Mouse (Mus musculus): Measurements from ENCODE around the gene Ncaph2. TPM values are rescaled to one million over a fixed set of nuclear protein-coding genes. Genes with fewer than 3 reads are reported as not detected.

Gene Ncaph2
- polyA plus RNA-seq, 1 experiment from 2014 or later = 186 TPM

DNA sequence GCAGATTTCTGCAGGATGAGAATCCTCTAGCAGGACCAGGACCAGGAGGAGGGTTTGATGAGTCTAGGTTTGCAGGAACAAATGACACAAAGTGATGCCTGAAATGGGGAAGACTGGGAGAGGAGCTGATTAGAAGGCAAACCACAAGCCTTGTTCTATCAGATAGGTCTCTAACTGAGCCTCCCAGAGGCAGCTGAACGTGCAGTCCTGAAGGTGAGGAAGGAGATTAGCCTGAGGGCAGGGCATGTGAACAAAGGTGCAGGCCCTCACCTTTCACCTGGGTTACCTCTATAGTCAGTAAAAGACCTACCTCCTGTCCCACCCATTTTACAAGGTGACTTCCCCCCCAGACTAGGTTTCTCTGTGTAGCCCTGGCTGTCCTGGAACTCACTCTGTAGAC is 44.2 kb downstream of the Ncaph2 start:
- no peaks in the 10 kb centered on the region for H3K9me3 ChIP-seq
- H3K27me3 ChIP-seq = no peaks in the 10 kb centered on the region
- WGBS = 65% methylated on average over 1 of the region's 1 CpGs
- no peaks in the 10 kb centered on the region for H3K36me3 ChIP-seq (replicated peaks)
- H3K4me3 ChIP-seq (replicated peaks) = no peak overlapping the region
- no peak overlapping the region for H3K9ac ChIP-seq
- H3K4me2 ChIP-seq = no peak overlapping the region
- H3K27ac ChIP-seq = no peak overlapping the region
- no peak for ATAC-seq (ENCODE audit: low FRiP score)
- no peaks in the 10 kb centered on the region for H3K4me1 ChIP-seq

DNA sequence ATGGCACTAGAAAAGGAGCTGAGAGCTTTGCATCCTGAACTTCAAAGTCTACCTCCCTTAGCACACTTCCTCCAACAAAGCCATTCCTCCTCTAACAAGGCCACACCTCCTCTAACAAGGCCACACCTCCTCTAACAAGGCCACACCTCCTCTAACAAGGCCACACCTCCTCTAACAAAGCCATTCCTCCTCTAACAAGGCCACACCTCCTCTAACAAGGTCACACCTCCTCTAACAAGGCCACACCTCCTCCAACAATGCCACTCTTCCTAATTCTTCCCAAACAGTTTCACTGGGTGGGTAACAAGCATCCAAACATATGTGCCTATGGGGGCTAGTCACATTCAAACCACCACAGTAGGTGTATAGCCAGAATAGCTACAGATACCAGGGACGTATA is 47.0 kb downstream of the Ncaph2 start:
- 88% methylated on average over 1 of the region's 1 CpGs for WGBS
- H3K27me3 ChIP-seq = no peaks in the 10 kb centered on the region
- H3K9ac ChIP-seq = no peak overlapping the region
- H3K9me3 ChIP-seq = no peaks in the 10 kb centered on the region
- no peak overlapping the region for H3K27ac ChIP-seq
- H3K4me2 ChIP-seq = no peak overlapping the region
- H3K4me1 ChIP-seq = no peaks in the 10 kb centered on the region
- H3K36me3 ChIP-seq (replicated peaks) = no peaks in the 10 kb centered on the region
- no peak overlapping the region for H3K4me3 ChIP-seq (replicated peaks)
- no peak for ATAC-seq (ENCODE audit: low FRiP score)

DNA sequence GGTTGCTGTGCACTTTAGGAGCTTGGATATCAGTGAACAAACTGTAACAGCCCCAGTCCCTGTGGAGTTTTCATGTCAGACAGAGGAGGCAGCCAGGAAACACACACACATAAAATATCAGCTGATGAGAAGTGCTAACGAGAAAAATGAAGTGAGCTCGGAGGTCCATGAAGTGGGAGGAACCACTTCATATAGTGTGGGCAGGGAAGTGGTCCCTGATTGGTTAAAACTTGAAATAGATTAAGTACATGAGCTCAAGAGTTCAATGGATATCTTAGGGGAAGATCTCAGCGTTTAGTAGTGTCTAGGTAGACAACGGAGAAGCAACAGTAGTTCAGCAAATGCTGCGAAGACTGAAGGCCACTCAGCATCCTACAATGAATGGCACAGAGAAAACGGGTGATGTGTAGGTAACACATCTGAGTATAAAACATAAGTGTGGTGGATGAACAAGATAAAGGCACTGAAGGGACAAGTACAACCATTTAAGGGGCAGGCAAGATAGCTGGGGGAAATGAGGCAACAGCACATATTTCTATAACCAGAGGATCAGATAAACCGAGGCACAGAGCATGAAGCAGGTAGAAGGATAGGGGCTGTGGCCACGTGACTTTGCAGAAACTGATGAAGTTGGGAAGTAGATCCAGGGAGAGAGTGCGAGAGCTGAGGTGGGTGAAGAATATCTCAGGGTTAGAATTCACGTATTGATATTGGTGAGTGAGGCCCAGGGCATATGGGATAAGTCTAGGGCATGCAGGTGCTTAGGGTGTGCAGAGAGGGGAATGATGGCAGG is 49.5 kb downstream of the Ncaph2 start:
- no peak overlapping the region for H3K4me3 ChIP-seq (replicated peaks)
- no peak overlapping the region for H3K4me2 ChIP-seq
- no peak for ATAC-seq (ENCODE audit: low FRiP score)
- H3K9me3 ChIP-seq = peaks cover 9% of the 10 kb centered on the region
- H3K4me1 ChIP-seq = no peaks in the 10 kb centered on the region
- H3K36me3 ChIP-seq (replicated peaks) = no peaks in the 10 kb centered on the region
- H3K27ac ChIP-seq = no peak overlapping the region
- H3K27me3 ChIP-seq = no peaks in the 10 kb centered on the region
- H3K9ac ChIP-seq = no peak overlapping the region
- 85% methylated on average over 10 of the region's 10 CpGs for WGBS

DNA sequence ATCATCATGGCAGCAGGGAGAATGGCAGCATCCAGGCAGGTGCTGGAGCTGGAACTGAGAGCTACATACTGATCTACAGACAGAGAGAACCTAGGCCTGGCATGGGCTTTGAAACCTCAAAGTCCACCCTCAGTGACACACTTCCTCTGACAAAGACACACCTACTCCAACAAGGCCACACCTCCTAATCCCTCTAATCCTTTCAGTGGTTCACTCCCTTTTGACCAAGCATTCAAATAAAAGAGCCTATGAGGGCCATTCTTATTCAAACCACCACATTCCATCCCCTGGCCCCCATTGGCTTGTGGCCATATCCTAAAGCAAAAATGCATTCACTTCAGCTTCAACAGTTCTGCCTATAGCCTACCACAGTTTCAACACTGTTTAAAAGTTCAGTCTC is 51.2 kb downstream of the Ncaph2 start:
- Histone ChIP-seq H3K4me2 (no peak overlapping the region), H3K36me3 (replicated peaks) (no peaks in the 10 kb centered on the region)
- ATAC-seq (ENCODE audit: low FRiP score) = no peak

DNA sequence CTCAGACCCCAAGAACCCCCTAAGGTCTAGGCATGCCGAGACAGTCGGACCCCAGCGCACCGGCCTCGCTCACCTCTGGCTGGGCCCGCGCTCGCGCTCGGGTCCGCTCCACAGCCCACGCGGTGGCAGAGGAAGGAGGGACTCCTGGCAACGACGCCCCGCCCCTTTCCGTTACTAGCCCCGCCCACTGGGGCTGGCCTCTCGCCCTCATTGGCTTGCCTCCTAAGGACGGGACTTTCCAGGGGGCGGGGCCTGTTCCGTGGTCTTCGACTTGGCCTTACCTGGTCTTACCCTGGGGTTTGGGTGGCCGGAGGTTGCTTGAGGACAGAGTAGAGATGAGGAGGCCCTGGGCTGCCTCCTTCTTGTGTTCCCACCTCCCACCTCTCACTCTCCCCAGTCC is 54.6 kb downstream of the Ncaph2 start, which contains the start of gene Syce3:
TSS of gene Syce3 (minus strand) at position 386 of the 400 bp plus-strand sequence.
- no peak within 1 kb of the TSS for H3K9ac ChIP-seq
- no peaks in the 10 kb centered on the region for H3K36me3 ChIP-seq (replicated peaks)
- no peak within 1 kb of the TSS for H3K4me2 ChIP-seq
- no peak for ATAC-seq (ENCODE audit: low FRiP score)
- WGBS = 88% methylated on average over 24 of the region's 24 CpGs
- no peak within 1 kb of the TSS for H3K27ac ChIP-seq
- H3K4me3 ChIP-seq (replicated peaks) = no peak within 1 kb of the TSS
- peaks cover 11% of the 10 kb centered on the region for H3K9me3 ChIP-seq
- H3K4me1 ChIP-seq = no peaks in the 10 kb centered on the region
- H3K27me3 ChIP-seq = no peaks in the 10 kb centered on the region

More for the DNA sequence above, 51.2 kb downstream of the Ncaph2 start:
- Histone ChIP-seq H3K9me3 (peaks cover 11% of the 10 kb centered on the region), H3K9ac (no peak overlapping the region), H3K27me3 (no peaks in the 10 kb centered on the region), H3K4me1 (no peaks in the 10 kb centered on the region), H3K27ac (no peak overlapping the region), H3K4me3 (replicated peaks) (no peak overlapping the region)

DNA sequence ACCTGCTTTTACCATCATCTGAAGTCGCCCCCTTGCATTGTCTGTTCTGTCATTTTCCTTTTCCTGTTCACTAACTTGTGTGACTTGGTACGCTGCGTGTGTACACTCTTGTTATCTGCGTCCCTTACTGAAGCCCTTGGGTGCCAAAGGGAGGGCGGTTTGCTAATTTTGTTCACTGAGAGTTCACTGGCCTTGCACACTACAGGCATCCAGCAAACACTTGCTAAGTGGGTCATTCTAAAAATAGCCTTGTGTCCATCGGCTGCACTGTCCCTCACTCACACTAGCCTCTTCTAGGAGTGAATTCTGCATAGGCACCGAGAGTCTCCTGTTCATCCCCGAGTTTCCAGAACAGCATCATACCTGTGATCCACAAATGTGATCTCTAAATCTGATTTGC is 59.8 kb downstream of the Ncaph2 start:
- Histone ChIP-seq H3K4me1 (no peaks in the 10 kb centered on the region), H3K27me3 (no peaks in the 10 kb centered on the region), H3K4me3 (replicated peaks) (no peak overlapping the region), H3K4me2 (no peak overlapping the region), H3K9me3 (no peaks in the 10 kb centered on the region), H3K36me3 (replicated peaks) (peaks cover 37% of the 10 kb centered on the region), H3K27ac (no peak overlapping the region), H3K9ac (no peak overlapping the region)
- 85% methylated on average over 8 of the region's 8 CpGs for WGBS
- no peak for ATAC-seq (ENCODE audit: low FRiP score)

DNA sequence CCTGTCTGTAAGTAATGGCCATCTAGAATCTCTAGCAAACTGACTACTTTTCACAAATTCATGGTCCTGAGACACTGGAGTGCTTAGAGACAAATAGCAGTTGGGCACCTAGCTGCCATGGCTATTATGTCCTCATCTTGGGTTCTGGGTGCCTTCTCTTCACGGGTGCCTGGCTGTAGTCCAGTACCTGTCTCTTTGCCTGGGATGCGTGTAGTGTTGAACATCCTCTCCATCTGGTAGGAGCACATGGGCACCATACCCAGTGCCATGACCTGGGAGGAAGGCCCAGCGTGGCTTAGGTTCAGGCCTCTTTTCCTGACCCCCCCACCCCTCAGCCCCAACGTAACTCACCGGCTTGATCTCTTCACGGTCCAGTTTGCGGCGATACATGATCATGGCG is 66.4 kb downstream of the Ncaph2 start:
- Histone ChIP-seq H3K36me3 (replicated peaks) (peaks cover 52% of the 10 kb centered on the region), H3K9ac (no peak overlapping the region)
- WGBS = 94% methylated on average over 9 of the region's 9 CpGs

More for the DNA sequence above, 66.4 kb downstream of the Ncaph2 start:
- Histone ChIP-seq H3K4me3 (replicated peaks) (no peak overlapping the region), H3K27me3 (no peaks in the 10 kb centered on the region), H3K4me2 (no peak overlapping the region), H3K9me3 (no peaks in the 10 kb centered on the region), H3K27ac (no peak overlapping the region), H3K4me1 (no peaks in the 10 kb centered on the region)
- ATAC-seq (ENCODE audit: low FRiP score) = no peak

Small RNAs within 50 kb of the gene (microRNA-seq; reads per million reads assigned to microRNA genes)
- 0.73 reads per million for gene Mir6959

Other genes starting within 250 kb of the Ncaph2 start
- gene Tubgcp6, start 232.6 kb upstream of the Ncaph2 start, polyA plus RNA-seq (2016; fragmentation: Nextera tagmentation; extraction: Ambion mirVana) = 27.4 and 27.7 TPM in 2 replicates
- gene Hdac10, start 227.0 kb upstream of the Ncaph2 start, polyA plus RNA-seq (2016; fragmentation: Nextera tagmentation; extraction: Ambion mirVana) = 20.5 TPM in 2 replicates
- gene Mapk12, start 215.0 kb upstream of the Ncaph2 start, polyA plus RNA-seq (2016; fragmentation: Nextera tagmentation; extraction: Ambion mirVana) = 14.2 and 16.7 TPM in 2 replicates
- 46.9 and 47.4 TPM in 2 replicates for gene Mapk11, start 206.1 kb upstream of the Ncaph2 start, polyA plus RNA-seq (2016; fragmentation: Nextera tagmentation; extraction: Ambion mirVana)
- 174 and 182 TPM in 2 replicates for gene Plxnb2, start 174.9 kb upstream of the Ncaph2 start, polyA plus RNA-seq (2016; fragmentation: Nextera tagmentation; extraction: Ambion mirVana)
- gene Dennd6b, start 159.2 kb upstream of the Ncaph2 start, polyA plus RNA-seq (2016; fragmentation: Nextera tagmentation; extraction: Ambion mirVana) = 38.8 and 44.0 TPM in 2 replicates
- gene Ppp6r2, start 144.2 kb upstream of the Ncaph2 start, polyA plus RNA-seq (2016; fragmentation: Nextera tagmentation; extraction: Ambion mirVana) = 47.1 and 57.2 TPM in 2 replicates
- 82.5 and 88.9 TPM in 2 replicates for gene Sbf1, start 40.4 kb upstream of the Ncaph2 start, polyA plus RNA-seq (2016; fragmentation: Nextera tagmentation; extraction: Ambion mirVana)
- gene Adm2, start 33.0 kb upstream of the Ncaph2 start, polyA plus RNA-seq (2016; fragmentation: Nextera tagmentation; extraction: Ambion mirVana) = not detected in 2 replicates
- gene Miox, start 21.3 kb upstream of the Ncaph2 start, polyA plus RNA-seq (2016; fragmentation: Nextera tagmentation; extraction: Ambion mirVana) = not detected in 2 replicates
- gene Lmf2, start 60 bp upstream of the Ncaph2 start, polyA plus RNA-seq (2016; fragmentation: Nextera tagmentation; extraction: Ambion mirVana) = 45.6 and 47.0 TPM in 2 replicates
- gene Sco2, start 18.1 kb downstream of the Ncaph2 start, polyA plus RNA-seq (2016; fragmentation: Nextera tagmentation; extraction: Ambion mirVana) = 4.7 and 5.1 TPM in 2 replicates
- gene Tymp, start 21.3 kb downstream of the Ncaph2 start, polyA plus RNA-seq (2016; fragmentation: Nextera tagmentation; extraction: Ambion mirVana) = 1.1 and 1.4 TPM in 2 replicates
- gene Odf3b, start 23.6 kb downstream of the Ncaph2 start, polyA plus RNA-seq (2016; fragmentation: Nextera tagmentation; extraction: Ambion mirVana) = 1.1 TPM in 2 replicates
- not detected in 2 replicates for gene Klhdc7b, start 29.2 kb downstream of the Ncaph2 start, polyA plus RNA-seq (2016; fragmentation: Nextera tagmentation; extraction: Ambion mirVana)
- not detected in 2 replicates for gene Syce3, start 54.8 kb downstream of the Ncaph2 start, polyA plus RNA-seq (2016; fragmentation: Nextera tagmentation; extraction: Ambion mirVana)
- 0.67 and 0.70 TPM in 2 replicates for gene Cpt1b, start 70.1 kb downstream of the Ncaph2 start, polyA plus RNA-seq (2016; fragmentation: Nextera tagmentation; extraction: Ambion mirVana)
- gene C730034F03Rik, start 73.9 kb downstream of the Ncaph2 start, polyA plus RNA-seq (2016; fragmentation: Nextera tagmentation; extraction: Ambion mirVana) = 3.8 and 5.0 TPM in 2 replicates
- gene Gm44502, start 74.0 kb downstream of the Ncaph2 start, polyA plus RNA-seq (2016; fragmentation: Nextera tagmentation; extraction: Ambion mirVana) = 0.27 TPM in 1 of 2 replicates, not detected in the other
- 58.8 and 62.6 TPM in 2 replicates for gene Chkb, start 74.2 kb downstream of the Ncaph2 start, polyA plus RNA-seq (2016; fragmentation: Nextera tagmentation; extraction: Ambion mirVana)
- 44.1 and 51.6 TPM in 2 replicates for gene Mapk8ip2, start 98.2 kb downstream of the Ncaph2 start, polyA plus RNA-seq (2016; fragmentation: Nextera tagmentation; extraction: Ambion mirVana)
- gene Arsa, start 121.7 kb downstream of the Ncaph2 start, polyA plus RNA-seq (2016; fragmentation: Nextera tagmentation; extraction: Ambion mirVana) = 12.5 and 13.6 TPM in 2 replicates
- 7.9 and 8.8 TPM in 2 replicates for gene Shank3, start 143.9 kb downstream of the Ncaph2 start, polyA plus RNA-seq (2016; fragmentation: Nextera tagmentation; extraction: Ambion mirVana)
- gene Acr, start 212.6 kb downstream of the Ncaph2 start, polyA plus RNA-seq (2016; fragmentation: Nextera tagmentation; extraction: Ambion mirVana) = 1.5 and 1.7 TPM in 2 replicates
- 60.7 and 62.8 TPM in 2 replicates for gene Rabl2, start 236.2 kb downstream of the Ncaph2 start, polyA plus RNA-seq (2016; fragmentation: Nextera tagmentation; extraction: Ambion mirVana)

Data from forebrain, embryonic 12.5 days (tissue).